Mouse (Mus musculus) hindbrain, embryonic 15.5 days (tissue): Measurements from ENCODE around the gene Otulinl. TPM values are rescaled to one million over a fixed set of nuclear protein-coding genes. Genes with fewer than 3 reads are reported as not detected.

Experiments
- ATAC-seq: fragments of 200-750 bp; cut with Nextera tagmentation; 2 replicates; pipeline ENCODE4 v1.8.0; 2017; ENCODE audit warnings: low read depth, moderate number of reproducible peaks, moderate TSS enrichment; ENCODE audit not compliant: low FRiP score
- H3K27ac ChIP-seq: fragments of 300-500 bp; sonication (generic); replicated peaks from 2 replicates; pipeline ENCODE4 v1.5.1; 2015; ENCODE audit warnings: mild to moderate bottlenecking, inconsistent platforms
- H3K27me3 ChIP-seq: fragments of 300-500 bp; sonication (generic); 2 replicates; pipeline ENCODE4 v1.6.1; 2015; ENCODE audit warnings: control low read depth, inconsistent platforms
- H3K36me3 ChIP-seq: fragments of 300-500 bp; sonication (generic); 2 replicates; pipeline ENCODE4 v1.6.1; 2015; ENCODE audit warnings: control low read depth, inconsistent platforms
- H3K4me1 ChIP-seq: fragments of 300-500 bp; sonication (generic); replicated peaks from 2 replicates; pipeline ENCODE4 v1.6.1; 2015; ENCODE audit warnings: control low read depth, inconsistent platforms
- H3K4me2 ChIP-seq: fragments of 300-500 bp; sonication (generic); 2 replicates; pipeline ENCODE4 v1.6.1; 2015; ENCODE audit warnings: moderate library complexity, mild to moderate bottlenecking, inconsistent platforms
- H3K4me3 ChIP-seq: fragments of 300-500 bp; sonication (generic); 2 replicates; pipeline ENCODE4 v1.5.1; 2015; ENCODE audit warnings: mild to moderate bottlenecking, inconsistent platforms
- H3K9ac ChIP-seq: fragments of 300-500 bp; sonication (generic); 2 replicates; pipeline ENCODE4 v1.6.1; 2015; ENCODE audit warnings: inconsistent platforms
- H3K9me3 ChIP-seq: fragments of 300-500 bp; sonication (generic); 2 replicates; pipeline ENCODE4 v1.6.1; 2016; ENCODE audit warnings: control low read depth, inconsistent platforms
- WGBS: fragments of 180-500 bp; shearing (Covaris S2); methylation state at CpG from one replicate; pipeline ENCODE4 v1.1.7; 2015; 5-methylcytosine and 5-hydroxymethylcytosine counted together
- polyA plus RNA-seq: library from polyadenylated mRNA; unstranded; fragments of >200 nt; fragmentation: Nextera tagmentation; extraction: Ambion mirVana; gene quantifications from 2 replicates; pipeline ENCODE4 v1.2.1, GENCODE M21; 2015

Gene Otulinl
- polyA plus RNA-seq, 1 experiment from 2014 or later, result 10.6 TPM

DNA sequence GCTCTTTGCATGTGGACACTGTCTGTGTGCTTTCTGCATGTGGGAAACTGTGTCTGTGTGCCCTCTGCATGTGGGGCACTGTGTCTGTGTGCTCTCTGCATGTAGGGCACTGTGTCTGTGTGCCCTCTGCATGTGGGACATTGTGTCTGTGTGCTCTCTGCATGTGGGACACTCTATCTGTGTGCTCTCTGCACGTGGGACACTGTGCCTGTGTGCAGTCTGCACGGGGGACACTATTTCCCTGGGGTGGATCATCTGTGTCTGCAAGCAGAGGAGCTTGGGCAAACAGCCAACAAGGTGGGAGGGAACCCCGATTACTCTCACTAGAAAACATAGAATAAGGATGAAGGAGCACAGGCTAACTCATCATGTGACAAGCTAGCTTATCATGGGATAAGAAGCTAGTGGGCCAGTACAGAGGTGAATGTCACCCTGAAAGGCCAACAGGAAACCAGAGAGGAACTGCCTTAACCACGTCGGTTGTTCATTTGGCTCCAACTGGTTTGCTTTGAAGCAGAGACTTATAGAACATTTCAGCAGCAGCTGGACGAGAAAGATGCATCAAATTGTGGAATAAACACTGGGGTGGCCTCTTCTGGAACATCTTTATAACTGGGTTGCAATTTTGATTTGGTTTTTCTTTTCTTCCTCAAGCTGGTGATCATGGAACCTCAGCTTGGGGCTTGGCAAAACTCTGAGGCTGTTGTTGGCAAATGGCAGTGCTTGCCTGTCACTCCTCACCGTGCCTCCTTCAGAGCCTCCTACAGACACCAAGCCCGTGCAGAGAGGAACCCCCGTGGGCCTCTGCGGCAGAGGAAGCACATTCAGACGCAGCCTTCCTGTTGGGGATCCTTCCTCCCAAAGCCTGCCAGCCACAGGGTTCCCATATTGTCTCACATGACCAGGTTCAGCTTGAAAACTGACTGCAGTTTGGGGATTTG, 20.9 kb upstream of the Otulinl start:
- Histone ChIP-seq H3K9me3 (no peaks in the 10 kb centered on the region), H3K27me3 (no peaks in the 10 kb centered on the region), H3K9ac (no peak overlapping the region), H3K27ac (no peak overlapping the region; the same call in 1 of the 2 replicates), H3K4me3 (no peak overlapping the region), H3K36me3 (no peaks in the 10 kb centered on the region), H3K4me2 (no peak overlapping the region), H3K4me1 (peaks cover 10% of the 10 kb centered on the region)
- ATAC-seq, result no peak
- 36% methylated on average over 11 of the region's 11 CpGs for WGBS

- Histone ChIP-seq H3K4me2 (no peak overlapping the region), H3K36me3 (no peaks in the 10 kb centered on the region), H3K27ac (no peak overlapping the region), H3K27me3 (no peaks in the 10 kb centered on the region), H3K9me3 (no peaks in the 10 kb centered on the region), H3K4me1 (peaks cover 6% of the 10 kb centered on the region), H3K9ac (no peak overlapping the region), H3K4me3 (no peak overlapping the region)
- 94% methylated on average over 5 of the region's 5 CpGs for WGBS
- no peak for ATAC-seq
These were observed 16.3 kb upstream of the Otulinl start for GRCm38 (mm10) chr15:27697632-27698031.

DNA sequence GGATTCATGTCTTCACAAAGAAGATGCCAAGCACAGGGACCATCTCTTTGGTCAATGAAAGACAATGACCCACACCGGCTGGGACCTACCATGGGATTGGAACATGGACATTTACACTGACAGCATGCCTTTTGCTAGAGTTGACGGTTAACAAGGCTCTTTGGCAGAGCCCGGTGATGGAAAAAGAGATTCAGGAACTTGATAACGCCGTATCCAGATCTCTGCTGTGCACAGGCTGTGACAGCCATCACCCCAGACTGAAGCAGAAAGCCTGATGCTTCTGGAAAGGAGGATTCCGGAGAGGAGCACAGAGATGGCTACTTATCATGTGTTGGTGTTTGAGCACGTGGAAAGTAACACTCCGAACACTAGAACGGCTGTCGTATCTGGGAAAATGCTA, 11.9 kb upstream of the Otulinl start:
- 92% methylated on average over 10 of the region's 10 CpGs for WGBS
- H3K4me2 ChIP-seq, result no peak overlapping the region
- H3K9me3 ChIP-seq, result no peaks in the 10 kb centered on the region
- H3K36me3 ChIP-seq, result no peaks in the 10 kb centered on the region
- no peaks in the 10 kb centered on the region for H3K27me3 ChIP-seq
- H3K4me1 ChIP-seq, result no peaks in the 10 kb centered on the region
- no peak for ATAC-seq
- H3K4me3 ChIP-seq, result no peak overlapping the region
- H3K9ac ChIP-seq, result no peak overlapping the region
- no peak overlapping the region for H3K27ac ChIP-seq

DNA sequence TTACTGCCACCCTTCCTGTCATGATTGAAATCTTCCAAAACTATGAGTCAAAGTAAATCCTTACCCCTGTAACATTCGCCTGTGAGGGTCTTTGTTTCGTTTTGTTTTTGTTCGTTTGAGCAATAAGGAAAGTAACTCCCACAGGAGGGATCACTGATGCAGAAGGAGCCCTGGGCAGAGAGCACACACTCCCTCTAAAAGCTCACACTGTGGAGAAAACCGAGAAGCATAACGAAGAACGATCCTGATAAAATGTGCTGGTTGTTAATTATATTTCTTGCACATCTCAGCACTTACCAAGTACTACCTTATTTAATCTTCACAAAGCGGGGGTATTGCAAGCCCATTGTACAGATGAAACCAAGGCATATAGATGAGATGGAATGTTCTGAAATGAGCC, 10.8 kb upstream of the Otulinl start:
- H3K9me3 ChIP-seq, result no peaks in the 10 kb centered on the region
- no peaks in the 10 kb centered on the region for H3K36me3 ChIP-seq
- ATAC-seq, result no peak
- H3K4me1 ChIP-seq, result no peaks in the 10 kb centered on the region
- no peak overlapping the region for H3K27ac ChIP-seq
- H3K4me2 ChIP-seq, result no peak overlapping the region
- no peak overlapping the region for H3K9ac ChIP-seq
- no peak overlapping the region for H3K4me3 ChIP-seq
- 73% methylated on average over 7 of the region's 7 CpGs for WGBS
- H3K27me3 ChIP-seq, result no peaks in the 10 kb centered on the region

DNA sequence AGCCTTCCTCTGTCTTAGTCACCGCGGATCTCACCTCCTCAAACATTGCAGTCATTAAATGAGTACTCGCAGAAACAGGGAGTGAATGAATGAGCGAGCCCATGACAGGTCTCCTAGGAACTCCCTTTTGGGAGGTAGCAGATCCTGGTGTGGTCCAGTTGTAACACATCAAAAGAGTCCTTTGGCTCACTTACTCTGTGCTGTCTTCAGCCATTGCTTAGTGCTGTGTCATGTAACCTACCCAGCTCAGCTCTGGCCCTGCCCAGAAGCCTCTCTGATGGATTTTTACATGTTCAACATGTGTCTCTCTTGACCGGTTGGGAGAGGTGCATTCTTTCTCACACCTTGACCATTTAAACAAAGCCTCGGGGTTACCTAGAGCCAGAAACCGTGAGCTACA, 9.8 kb upstream of the Otulinl start:
- no peaks in the 10 kb centered on the region for H3K4me1 ChIP-seq
- no peak for ATAC-seq
- no peaks in the 10 kb centered on the region for H3K27me3 ChIP-seq
- no peaks in the 10 kb centered on the region for H3K36me3 ChIP-seq
- no peak overlapping the region for H3K9ac ChIP-seq
- H3K4me3 ChIP-seq, result no peak overlapping the region
- no peaks in the 10 kb centered on the region for H3K9me3 ChIP-seq
- H3K4me2 ChIP-seq, result no peak overlapping the region
- 91% methylated on average over 7 of the region's 7 CpGs for WGBS
- H3K27ac ChIP-seq, result no peak overlapping the region

- no peaks in the 10 kb centered on the region for H3K27me3 ChIP-seq
- no peak overlapping the region for H3K4me2 ChIP-seq
- no peak overlapping the region for H3K9ac ChIP-seq
- H3K36me3 ChIP-seq, result no peaks in the 10 kb centered on the region
- H3K27ac ChIP-seq, result no peak overlapping the region
- H3K9me3 ChIP-seq, result no peaks in the 10 kb centered on the region
- H3K4me1 ChIP-seq, result no peaks in the 10 kb centered on the region
- no peak for ATAC-seq
- no peak overlapping the region for H3K4me3 ChIP-seq
- WGBS, result 81% methylated on average over 9 of the region's 9 CpGs
These were observed 6.8 kb upstream of the Otulinl start for GRCm38 (mm10) chr15:27688041-27688651.

DNA sequence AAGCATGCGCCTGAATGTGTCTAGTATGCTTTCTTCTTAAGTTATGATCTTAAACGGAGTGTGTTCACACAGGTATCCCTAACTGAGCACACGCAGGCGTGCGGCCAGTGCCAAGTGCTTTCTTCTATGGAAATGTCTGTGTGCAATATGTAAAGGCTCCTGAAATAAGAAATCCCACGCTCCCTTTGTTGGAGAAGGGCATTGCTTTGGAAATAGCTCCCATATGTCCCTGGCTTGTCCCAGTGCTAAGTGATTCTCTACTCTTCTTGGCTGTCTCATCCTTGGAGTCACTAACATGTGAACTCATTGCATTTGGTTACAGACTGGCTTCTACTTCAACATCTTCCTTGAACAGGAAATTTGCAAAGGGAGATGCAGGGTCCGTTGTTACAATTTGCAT, 3.4 kb upstream of the Otulinl start:
- Histone ChIP-seq H3K4me3 (no peak overlapping the region), H3K9ac (no peak overlapping the region), H3K4me2 (no peak overlapping the region), H3K27me3 (no peaks in the 10 kb centered on the region), H3K4me1 (peaks cover 7% of the 10 kb centered on the region), H3K27ac (no peak overlapping the region), H3K9me3 (no peaks in the 10 kb centered on the region), H3K36me3 (no peaks in the 10 kb centered on the region)
- WGBS, result 90% methylated on average over 7 of the region's 7 CpGs
- ATAC-seq, result no peak

DNA sequence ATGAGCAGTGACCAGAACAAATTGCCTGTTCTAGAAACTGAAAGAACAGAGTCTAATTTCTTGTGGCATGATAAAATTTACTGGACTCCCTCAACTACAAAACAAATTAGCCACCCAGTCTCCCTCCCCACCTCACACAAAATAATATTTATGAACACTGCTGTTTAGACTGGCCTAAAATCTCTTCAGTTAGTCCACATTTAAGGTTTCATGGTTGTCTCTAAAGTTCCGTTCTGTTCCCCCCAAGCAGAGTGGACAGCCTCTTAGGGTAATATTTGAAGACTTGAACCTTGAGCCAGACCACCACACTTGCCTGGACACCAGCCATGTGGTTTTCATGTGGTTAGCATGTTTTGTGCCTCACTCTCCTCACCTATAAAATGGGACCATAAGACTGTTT, 1.8 kb upstream of the Otulinl start:
- Histone ChIP-seq H3K27ac (no peak overlapping the region), H3K4me2 (no peak overlapping the region), H3K27me3 (no peaks in the 10 kb centered on the region), H3K9me3 (no peaks in the 10 kb centered on the region), H3K9ac (no peak overlapping the region), H3K36me3 (no peaks in the 10 kb centered on the region), H3K4me1 (peaks cover 7% of the 10 kb centered on the region), H3K4me3 (no peak overlapping the region)
- no peak for ATAC-seq
- WGBS, result 93% methylated on average over 1 of the region's 1 CpGs

GRCm38 (mm10) chr15:27682619-27683018, 1.2 kb upstream of the Otulinl start:
- Histone ChIP-seq H3K4me2 (no peak overlapping the region), H3K36me3 (no peaks in the 10 kb centered on the region), H3K27me3 (no peaks in the 10 kb centered on the region), H3K27ac (no peak overlapping the region), H3K9me3 (no peaks in the 10 kb centered on the region), H3K4me3 (no peak overlapping the region), H3K4me1 (peaks cover 7% of the 10 kb centered on the region), H3K9ac (no peak overlapping the region)
- no peak for ATAC-seq
- WGBS, result 30% methylated on average over 9 of the region's 9 CpGs

- no peaks in the 10 kb centered on the region for H3K27me3 ChIP-seq
- H3K4me2 ChIP-seq, result peak overlapping the region; percentile 84
- 2% methylated on average over 28 of the region's 28 CpGs for WGBS
- H3K27ac ChIP-seq, result peak overlapping the region; percentile 77
- H3K4me1 ChIP-seq, result peaks cover 13% of the 10 kb centered on the region
- H3K36me3 ChIP-seq, result no peaks in the 10 kb centered on the region
- H3K4me3 ChIP-seq, result peak overlapping the region; percentile 68
- peak overlapping the region; percentile 61 for H3K9ac ChIP-seq
- ATAC-seq, result no peak
- no peaks in the 10 kb centered on the region for H3K9me3 ChIP-seq
These were observed 382 bp downstream of the Otulinl start for GRCm38 (mm10) chr15:27680997-27681396.

GRCm38 (mm10) chr15:27678511-27678910, 2.9 kb downstream of the Otulinl start:
- WGBS, result 81% methylated on average over 9 of the region's 9 CpGs
- H3K27ac ChIP-seq, result no peak overlapping the region
- no peaks in the 10 kb centered on the region for H3K9me3 ChIP-seq
- H3K4me3 ChIP-seq, result no peak overlapping the region
- no peak overlapping the region for H3K4me2 ChIP-seq
- H3K36me3 ChIP-seq, result no peaks in the 10 kb centered on the region
- ATAC-seq, result no peak
- H3K27me3 ChIP-seq, result no peaks in the 10 kb centered on the region
- peaks cover 13% of the 10 kb centered on the region for H3K4me1 ChIP-seq
- no peak overlapping the region for H3K9ac ChIP-seq

DNA sequence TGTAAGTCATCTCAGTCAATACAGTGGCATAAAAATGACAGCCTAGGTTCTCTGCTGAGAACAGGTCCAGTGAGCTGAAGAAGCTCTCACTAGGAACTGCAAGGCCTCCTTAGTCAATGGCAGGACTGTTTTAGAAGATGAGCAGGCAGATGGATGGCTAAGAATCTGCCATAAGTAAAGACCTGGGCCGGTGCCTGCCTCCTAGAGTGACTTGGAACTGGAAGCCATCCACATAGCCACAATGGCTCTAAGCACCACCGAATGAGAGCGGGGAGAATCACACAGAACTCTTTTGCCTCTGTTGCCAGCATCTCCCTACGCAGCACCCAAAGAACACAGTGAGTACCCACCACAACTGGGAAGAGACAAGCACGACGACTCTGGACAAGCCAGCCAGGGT, 3.6 kb downstream of the Otulinl start:
- Histone ChIP-seq H3K4me1 (peaks cover 13% of the 10 kb centered on the region), H3K4me2 (no peak overlapping the region), H3K36me3 (no peaks in the 10 kb centered on the region), H3K27me3 (no peaks in the 10 kb centered on the region), H3K9me3 (no peaks in the 10 kb centered on the region), H3K4me3 (no peak overlapping the region), H3K9ac (no peak overlapping the region), H3K27ac (no peak overlapping the region)
- WGBS, result 83% methylated on average over 6 of the region's 6 CpGs
- ATAC-seq, result no peak
